Mouse (Mus musculus) layer of hippocampus, adult 9-11 months (tissue): ENCODE data around the gene Dennd1b.

Source experiments
- DNase-seq: peaks from one replicate; pipeline ENCODE4 v3.0.0; 2022

Gene Dennd1b

DNA sequence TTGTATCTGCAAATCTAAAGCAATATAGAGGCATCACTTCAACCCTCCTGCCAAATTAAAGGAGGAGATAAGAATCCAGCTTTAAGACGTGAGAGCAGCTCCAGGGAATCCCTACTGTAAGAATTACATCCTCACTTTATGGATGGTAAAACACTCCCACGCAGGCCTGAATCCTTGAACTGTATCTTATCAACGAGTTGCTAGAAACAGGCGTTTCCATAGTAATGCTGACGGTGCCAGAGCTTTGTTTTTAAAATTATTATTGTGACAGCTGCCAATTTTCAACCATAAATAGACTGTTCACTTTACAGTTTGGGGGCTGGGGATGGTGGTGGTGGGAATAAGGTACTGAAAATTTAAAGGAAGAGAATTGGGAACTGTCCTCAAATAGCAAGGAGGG is 239.8 kb downstream of the Dennd1b start:
- peak; percentile 63 for DNase-seq

DNA sequence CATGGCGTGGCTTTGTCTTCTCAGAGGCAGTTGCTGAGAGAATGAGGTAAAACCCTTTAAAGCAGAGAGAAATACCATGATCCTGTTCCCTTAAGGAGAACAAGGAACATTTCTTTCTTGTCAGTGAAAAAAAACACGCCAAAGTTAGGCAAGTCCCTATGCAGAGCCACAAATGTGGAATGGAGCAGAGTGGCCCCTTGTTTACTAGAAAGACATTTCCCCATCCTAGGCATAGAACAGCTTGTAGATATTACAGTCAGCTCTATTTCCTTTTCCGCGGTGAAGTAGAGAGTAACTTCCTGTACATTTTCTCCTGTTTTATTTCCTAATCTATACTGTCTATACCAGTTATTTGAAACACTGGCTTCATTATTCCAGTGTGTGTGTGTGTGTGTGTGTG is 243.0 kb downstream of the Dennd1b start:
- no peak for DNase-seq

DNA sequence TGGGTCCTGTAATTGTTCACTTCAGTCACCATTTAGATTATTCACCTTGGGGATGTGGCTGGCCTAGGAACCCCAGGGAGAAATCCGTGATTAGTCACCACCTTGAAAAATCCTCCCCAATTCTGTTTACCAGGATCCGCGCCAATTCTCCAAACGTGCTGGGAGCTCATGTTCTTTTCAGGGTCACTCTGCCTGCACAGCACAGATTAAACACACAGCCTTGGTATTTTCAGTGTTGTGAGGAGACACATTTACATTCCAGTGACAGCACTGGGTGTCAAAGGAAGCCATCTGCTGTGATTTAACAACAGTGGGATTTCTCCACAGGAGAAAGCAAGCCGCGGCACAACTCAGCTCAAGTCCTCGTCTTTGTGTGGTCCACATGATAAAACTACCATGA is 246.6 kb downstream of the Dennd1b start:
- peak; percentile 39 for DNase-seq

DNA sequence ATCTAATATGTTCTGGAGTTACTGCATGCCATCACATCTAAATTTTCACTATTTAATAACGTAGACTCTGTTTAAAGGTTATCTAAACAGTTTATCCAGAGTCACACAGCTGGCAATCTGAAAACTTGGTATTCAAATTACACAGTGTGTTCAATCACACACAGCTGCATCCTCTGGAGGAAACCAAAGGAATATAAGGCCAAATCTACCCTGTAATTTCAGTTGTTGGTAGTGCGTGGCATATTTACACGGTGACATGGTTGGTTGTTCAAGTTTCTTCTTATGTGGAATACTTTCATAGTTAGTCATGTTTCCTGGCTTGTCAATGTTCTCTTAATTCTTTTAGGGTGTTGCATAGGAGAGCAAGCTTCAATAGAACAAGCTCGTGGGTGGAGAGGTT is 247.3 kb downstream of the Dennd1b start:
- DNase-seq = no peak

DNA sequence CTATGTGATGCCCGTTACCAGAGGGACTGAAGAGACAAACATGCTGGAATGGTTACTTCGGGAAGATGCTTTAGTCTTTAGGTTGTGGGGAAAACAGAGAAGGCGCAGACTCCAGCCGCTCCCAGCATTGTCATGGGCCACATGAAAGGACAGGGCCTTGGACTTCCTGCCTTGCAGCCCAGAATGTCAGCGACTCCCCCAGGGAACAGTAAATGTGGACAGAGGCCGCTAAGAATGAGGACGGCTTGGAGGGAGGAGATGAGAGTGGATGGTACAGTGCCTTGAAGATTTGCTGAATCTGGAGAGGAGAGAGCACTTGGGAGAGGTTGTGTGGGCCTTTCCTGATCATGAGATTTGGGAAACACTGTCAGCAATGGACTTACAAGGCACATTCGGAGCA is 252.1 kb downstream of the Dennd1b start:
- DNase-seq = no peak

DNA sequence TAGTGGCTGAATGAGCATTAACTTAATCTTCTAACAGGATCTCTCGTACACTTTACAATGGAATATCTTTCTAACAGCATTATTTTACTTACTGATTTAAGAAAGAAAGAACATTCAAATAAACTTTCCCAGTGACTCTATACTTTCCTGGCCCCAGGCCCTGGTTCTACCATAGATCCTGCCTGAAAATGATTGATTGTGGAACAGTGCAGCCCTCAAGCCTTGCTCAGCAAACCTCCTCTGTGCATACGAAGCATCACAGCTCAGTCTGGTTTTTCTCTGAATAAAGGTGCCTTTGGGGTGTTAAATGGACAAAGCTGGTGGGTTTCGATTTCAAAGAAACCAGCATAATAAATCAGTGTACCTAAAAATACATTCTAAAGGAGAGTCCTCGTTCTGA is 260.6 kb downstream of the Dennd1b start:
- no peak for DNase-seq

DNA sequence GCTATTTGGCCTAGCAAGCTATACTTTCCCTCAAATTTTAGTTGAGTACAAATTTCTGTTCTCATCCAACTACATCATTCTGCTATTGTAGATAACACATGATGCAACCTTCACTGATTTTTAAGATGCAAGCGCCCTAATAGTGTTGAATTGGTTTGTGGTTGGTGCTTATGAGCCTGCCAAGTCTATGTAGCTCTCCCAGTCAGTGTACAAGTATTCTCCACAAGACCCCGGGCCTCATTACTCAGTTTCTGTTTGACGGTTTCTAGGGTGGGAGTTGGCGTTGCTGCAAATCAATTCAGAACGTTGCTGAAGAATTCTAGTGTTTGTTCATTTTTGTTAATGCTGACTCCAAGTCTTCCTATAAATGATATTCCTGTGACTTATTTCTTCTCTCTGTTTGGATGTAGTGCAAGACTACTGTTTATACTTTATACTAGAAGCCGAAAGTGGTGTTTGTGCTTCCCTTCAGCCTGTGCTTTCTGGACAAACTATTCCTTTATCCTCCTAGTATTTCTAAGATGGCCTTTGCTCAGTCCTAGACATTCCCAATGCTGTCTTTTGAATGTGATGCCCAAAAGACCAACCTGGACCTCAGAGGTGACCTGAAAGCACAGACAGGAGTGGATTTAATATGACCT is 261.2 kb downstream of the Dennd1b start:
- no peak for DNase-seq
